Mouse (Mus musculus): ENCODE data around the gene Chuk. TPM values are rescaled to one million over a fixed set of nuclear protein-coding genes. Genes with fewer than 3 reads are reported as not detected.
A peak's percentile ranks its signal among the peaks of the same experiment; 100 is the strongest.

Gene Chuk
- polyA plus RNA-seq, 1 experiment from 2014 or later, result 31.8 TPM

- peaks cover 11% of the 10 kb centered on the region for H3K36me3 ChIP-seq (ENCODE audit: control insufficient read depth, insufficient read depth, low read length)
- H3K4me1 ChIP-seq (ENCODE audit: control insufficient read depth, insufficient read depth, low read length), result no peaks in the 10 kb centered on the region
- H3K4me2 ChIP-seq, result no peak overlapping the region
- H3K4me3 ChIP-seq (ENCODE audit: low read depth, low read length), result no peak overlapping the region
- ATAC-seq (replicated peaks; ENCODE audit: insufficient number of reproducible peaks, low FRiP score, low TSS enrichment), result no peak
- H3K9ac ChIP-seq (ENCODE audit: low read depth, low read length), result no peak overlapping the region
- no peaks in the 10 kb centered on the region for H3K9me3 ChIP-seq (replicated peaks; ENCODE audit: control insufficient read depth, low read length)
- no peak overlapping the region for H3K27ac ChIP-seq (ENCODE audit: low read depth, low read length)
- H3K27me3 ChIP-seq (ENCODE audit: control insufficient read depth, insufficient read depth, low read length), result no peaks in the 10 kb centered on the region
Observed at GRCm38 (mm10) chr19:44117793-44118192, 10.5 kb upstream of the Chuk start.

- 0 out of 2 replicates have a peak, but pooled peaks cover 3% of the 10 kb centered on the region for H3K4me1 ChIP-seq (ENCODE audit: control insufficient read depth, insufficient read depth, low read length)
- no peak overlapping the region for H3K4me3 ChIP-seq (ENCODE audit: low read depth, low read length)
- H3K27ac ChIP-seq (ENCODE audit: low read depth, low read length), result no peak overlapping the region
- WGBS (ENCODE audit: insufficient replicate concordance), result 77% methylated on average over 7 of the region's 7 CpGs
- H3K9me3 ChIP-seq (replicated peaks; ENCODE audit: control insufficient read depth, low read length), result no peaks in the 10 kb centered on the region
- H3K4me2 ChIP-seq, result no peak overlapping the region
- H3K36me3 ChIP-seq (ENCODE audit: control insufficient read depth, insufficient read depth, low read length), result peaks cover 23% of the 10 kb centered on the region
- no peak overlapping the region for H3K9ac ChIP-seq (ENCODE audit: low read depth, low read length)
- no peak for ATAC-seq (replicated peaks; ENCODE audit: insufficient number of reproducible peaks, low FRiP score, low TSS enrichment)
- H3K27me3 ChIP-seq (ENCODE audit: control insufficient read depth, insufficient read depth, low read length), result no peaks in the 10 kb centered on the region
Observed at GRCm38 (mm10) chr19:44111706-44112105, 4.4 kb upstream of the Chuk start.

DNA sequence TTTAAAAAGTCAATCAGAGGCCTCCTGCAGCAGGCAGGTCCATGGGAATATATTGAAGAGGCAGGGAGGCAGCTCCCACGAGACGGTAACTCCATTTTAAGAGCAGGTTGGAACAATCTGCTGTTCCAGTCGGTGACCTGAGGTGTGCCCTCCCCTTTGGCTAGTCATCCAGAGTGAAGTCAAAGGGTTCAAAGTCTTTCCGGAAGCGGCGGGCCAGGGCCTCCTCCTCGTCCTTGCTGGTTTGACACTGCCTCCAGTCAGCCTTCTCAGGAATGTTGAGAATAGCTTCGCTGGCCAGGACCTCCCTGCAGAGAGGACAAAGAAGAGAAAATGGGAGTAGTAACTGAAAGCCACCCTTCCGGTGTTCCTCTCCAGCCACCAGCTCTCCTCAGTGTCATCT lies 3.1 kb upstream of the Chuk start:
- Histone ChIP-seq H3K27me3 (ENCODE audit: control insufficient read depth, insufficient read depth, low read length) (no peaks in the 10 kb centered on the region), H3K9me3 (replicated peaks; ENCODE audit: control insufficient read depth, low read length) (no peaks in the 10 kb centered on the region), H3K4me2 (no peak overlapping the region), H3K36me3 (ENCODE audit: control insufficient read depth, insufficient read depth, low read length) (peaks cover 23% of the 10 kb centered on the region), H3K4me1 (ENCODE audit: control insufficient read depth, insufficient read depth, low read length) (peaks cover 8% of the 10 kb centered on the region; the same call in 1 of the 2 replicates), H3K4me3 (ENCODE audit: low read depth, low read length) (no peak overlapping the region), H3K27ac (ENCODE audit: low read depth, low read length) (no peak overlapping the region), H3K9ac (ENCODE audit: low read depth, low read length) (no peak overlapping the region)
- WGBS (ENCODE audit: insufficient replicate concordance), result 83% methylated on average over 9 of the region's 9 CpGs
- no peak for ATAC-seq (replicated peaks; ENCODE audit: insufficient number of reproducible peaks, low FRiP score, low TSS enrichment)

- no peaks in the 10 kb centered on the region for H3K9me3 ChIP-seq (replicated peaks; ENCODE audit: control insufficient read depth, low read length)
- H3K27me3 ChIP-seq (ENCODE audit: control insufficient read depth, insufficient read depth, low read length), result no peaks in the 10 kb centered on the region
- no peak for ATAC-seq (replicated peaks; ENCODE audit: insufficient number of reproducible peaks, low FRiP score, low TSS enrichment)
- peaks cover 23% of the 10 kb centered on the region for H3K36me3 ChIP-seq (ENCODE audit: control insufficient read depth, insufficient read depth, low read length)
- no peak overlapping the region for H3K4me2 ChIP-seq
- peaks cover 8% of the 10 kb centered on the region; the same call in 1 of the 2 replicates for H3K4me1 ChIP-seq (ENCODE audit: control insufficient read depth, insufficient read depth, low read length)
- no peak overlapping the region for H3K4me3 ChIP-seq (ENCODE audit: low read depth, low read length)
- H3K27ac ChIP-seq (ENCODE audit: low read depth, low read length), result no peak overlapping the region
- no peak overlapping the region for H3K9ac ChIP-seq (ENCODE audit: low read depth, low read length)
Observed at GRCm38 (mm10) chr19:44108996-44109395, 1.7 kb upstream of the Chuk start.

GRCm38 (mm10) chr19:44107661-44108521 lies 611 bp upstream of the Chuk start:
- Histone ChIP-seq H3K9me3 (replicated peaks; ENCODE audit: control insufficient read depth, low read length) (no peaks in the 10 kb centered on the region), H3K9ac (ENCODE audit: low read depth, low read length) (peak overlapping the region; percentile 71), H3K4me1 (ENCODE audit: control insufficient read depth, insufficient read depth, low read length) (peaks cover 8% of the 10 kb centered on the region; the same call in 1 of the 2 replicates), H3K4me2 (peak overlapping the region; percentile 92), H3K4me3 (ENCODE audit: low read depth, low read length) (peak overlapping the region; percentile 96), H3K36me3 (ENCODE audit: control insufficient read depth, insufficient read depth, low read length) (peaks cover 17% of the 10 kb centered on the region), H3K27me3 (ENCODE audit: control insufficient read depth, insufficient read depth, low read length) (no peaks in the 10 kb centered on the region), H3K27ac (ENCODE audit: low read depth, low read length) (no peak overlapping the region)
- WGBS (ENCODE audit: insufficient replicate concordance), result 31% methylated on average over 22 of the region's 22 CpGs
- no peak; the same call in 1 of the 2 replicates for ATAC-seq (replicated peaks; ENCODE audit: insufficient number of reproducible peaks, low FRiP score, low TSS enrichment)

GRCm38 (mm10) chr19:44104393-44104792 lies 2.9 kb downstream of the Chuk start:
- WGBS (ENCODE audit: insufficient replicate concordance), result 92% methylated on average over 1 of the region's 1 CpGs
- no peak overlapping the region for H3K27ac ChIP-seq (ENCODE audit: low read depth, low read length)
- H3K9ac ChIP-seq (ENCODE audit: low read depth, low read length), result no peak overlapping the region
- ATAC-seq (replicated peaks; ENCODE audit: insufficient number of reproducible peaks, low FRiP score, low TSS enrichment), result no peak
- no peak overlapping the region for H3K4me3 ChIP-seq (ENCODE audit: low read depth, low read length)
- H3K27me3 ChIP-seq (ENCODE audit: control insufficient read depth, insufficient read depth, low read length), result no peaks in the 10 kb centered on the region
- peaks cover 8% of the 10 kb centered on the region; the same call in 1 of the 2 replicates for H3K4me1 ChIP-seq (ENCODE audit: control insufficient read depth, insufficient read depth, low read length)
- no peak overlapping the region for H3K4me2 ChIP-seq
- H3K36me3 ChIP-seq (ENCODE audit: control insufficient read depth, insufficient read depth, low read length), result peaks cover 3% of the 10 kb centered on the region; the same call in 1 of the 2 replicates
- no peaks in the 10 kb centered on the region for H3K9me3 ChIP-seq (replicated peaks; ENCODE audit: control insufficient read depth, low read length)

- 81% methylated on average over 3 of the region's 3 CpGs for WGBS (ENCODE audit: insufficient replicate concordance)
- H3K36me3 ChIP-seq (ENCODE audit: control insufficient read depth, insufficient read depth, low read length), result peaks cover 3% of the 10 kb centered on the region; the same call in 1 of the 2 replicates
- H3K4me3 ChIP-seq (ENCODE audit: low read depth, low read length), result no peak overlapping the region
- no peak overlapping the region for H3K9ac ChIP-seq (ENCODE audit: low read depth, low read length)
- no peak overlapping the region for H3K4me2 ChIP-seq
- H3K27me3 ChIP-seq (ENCODE audit: control insufficient read depth, insufficient read depth, low read length), result no peaks in the 10 kb centered on the region
- no peak for ATAC-seq (replicated peaks; ENCODE audit: insufficient number of reproducible peaks, low FRiP score, low TSS enrichment)
- no peak overlapping the region for H3K27ac ChIP-seq (ENCODE audit: low read depth, low read length)
- no peaks in the 10 kb centered on the region for H3K9me3 ChIP-seq (replicated peaks; ENCODE audit: control insufficient read depth, low read length)
- peaks cover 8% of the 10 kb centered on the region; the same call in 1 of the 2 replicates for H3K4me1 ChIP-seq (ENCODE audit: control insufficient read depth, insufficient read depth, low read length)
Observed at GRCm38 (mm10) chr19:44103001-44103400, 4.3 kb downstream of the Chuk start.

- ATAC-seq (replicated peaks; ENCODE audit: insufficient number of reproducible peaks, low FRiP score, low TSS enrichment), result no peak
- Histone ChIP-seq H3K4me1 (ENCODE audit: control insufficient read depth, insufficient read depth, low read length) (no peaks in the 10 kb centered on the region), H3K27ac (ENCODE audit: low read depth, low read length) (no peak overlapping the region), H3K4me2 (no peak overlapping the region), H3K9ac (ENCODE audit: low read depth, low read length) (no peak overlapping the region), H3K4me3 (ENCODE audit: low read depth, low read length) (no peak overlapping the region), H3K9me3 (replicated peaks; ENCODE audit: control insufficient read depth, low read length) (no peaks in the 10 kb centered on the region), H3K27me3 (ENCODE audit: control insufficient read depth, insufficient read depth, low read length) (no peaks in the 10 kb centered on the region), H3K36me3 (ENCODE audit: control insufficient read depth, insufficient read depth, low read length) (peaks cover 13% of the 10 kb centered on the region)
Observed at GRCm38 (mm10) chr19:44100840-44101239, 6.4 kb downstream of the Chuk start.

DNA sequence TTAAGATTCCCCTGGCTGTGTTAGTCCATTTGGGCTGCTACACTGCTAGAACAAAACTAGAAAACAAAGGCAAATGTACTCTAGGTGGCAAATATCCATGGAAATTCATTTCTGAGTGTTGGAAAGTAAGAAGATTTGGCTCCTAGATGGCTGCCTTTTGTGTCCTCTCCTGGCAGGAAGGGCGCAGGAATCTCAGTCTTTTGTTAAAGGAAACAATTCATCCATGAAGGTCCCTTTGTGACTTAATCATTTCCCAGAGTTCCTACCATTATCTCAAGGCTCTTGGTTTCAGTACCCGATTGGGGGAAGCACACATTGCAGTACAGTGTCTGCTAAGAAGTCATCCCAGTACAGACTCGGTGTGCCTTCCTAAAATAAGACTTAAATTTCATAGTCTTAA lies 21.0 kb downstream of the Chuk start:
- Histone ChIP-seq H3K27me3 (ENCODE audit: control insufficient read depth, insufficient read depth, low read length) (no peaks in the 10 kb centered on the region), H3K36me3 (ENCODE audit: control insufficient read depth, insufficient read depth, low read length) (peaks cover 6% of the 10 kb centered on the region; the same call in 1 of the 2 replicates), H3K4me1 (ENCODE audit: control insufficient read depth, insufficient read depth, low read length) (no peaks in the 10 kb centered on the region), H3K4me2 (no peak overlapping the region), H3K9ac (ENCODE audit: low read depth, low read length) (no peak overlapping the region), H3K27ac (ENCODE audit: low read depth, low read length) (no peak overlapping the region), H3K4me3 (ENCODE audit: low read depth, low read length) (no peak overlapping the region), H3K9me3 (replicated peaks; ENCODE audit: control insufficient read depth, low read length) (no peaks in the 10 kb centered on the region)
- WGBS (ENCODE audit: insufficient replicate concordance), result 78% methylated on average over 3 of the region's 3 CpGs
- no peak for ATAC-seq (replicated peaks; ENCODE audit: insufficient number of reproducible peaks, low FRiP score, low TSS enrichment)
